Mouse (Mus musculus) macrophage (primary cell): ENCODE data around the gene Anln. TPM values are rescaled to one million over a fixed set of nuclear protein-coding genes. Genes with fewer than 3 reads are reported as not detected.

ENCODE experiments used
- H3K27ac ChIP-seq: fragments of 350-480 bp; formaldehyde crosslinking; 2 replicates; pipeline ENCODE4 v1.9.0; 2021
- H3K36me3 ChIP-seq: fragments of 350-480 bp; formaldehyde crosslinking; 2 replicates; pipeline ENCODE4 v1.9.0; 2021; ENCODE audit errors: inconsistent target
- H3K4me3 ChIP-seq: fragments of 350-480 bp; formaldehyde crosslinking; 2 replicates; pipeline ENCODE4 v1.9.0; 2021; ENCODE audit errors: inconsistent target
- H3K79me2 ChIP-seq: fragments of 350-480 bp; formaldehyde crosslinking; 2 replicates; pipeline ENCODE4 v1.9.0; 2021; ENCODE audit errors: inconsistent target
- WGBS: methylation state at CpG from one replicate; pipeline ENCODE4 v1.1.7; 2026; ENCODE audit warnings: inconsistent platforms; ENCODE audit not compliant: missing documents; 5-methylcytosine and 5-hydroxymethylcytosine counted together
- polyA plus RNA-seq: library from polyadenylated mRNA; stranded (reverse); fragments of 250-400 nt; gene quantifications from 3 replicates; pipeline ENCODE4 v1.2.4, GENCODE M21; 2018; ENCODE audit warnings: inconsistent platforms
- total RNA-seq, 78 experiments: library from RNA; depleted of rRNA; stranded (reverse); fragments of 250-400 nt; gene quantifications; 1 replicate in 9 of 78; 2 replicates in 24 of 78; 3 replicates in 43 of 78; 4 replicates in 2 of 78; pipeline ENCODE4 v1.2.4; 2018; ENCODE audit warnings: inconsistent platforms in 56 of 78

The Anln gene
- 10 to 100 TPM in 5 of 26 experiments, 1 to 10 TPM in 20, under 1 TPM in 1; 0.43 to 26.8 (median 5.1) TPM for total RNA-seq (2018; cell fraction: chromatin; rRNA removed)
- total RNA-seq (2018; cell fraction: cytosol; rRNA removed), result 1 to 10 TPM in 22 of 26 experiments, under 1 TPM in 4; 0.56 to 7.0 (median 2.0) TPM
- 10 to 100 TPM in 1 of 26 experiments, 1 to 10 TPM in 22, under 1 TPM in 3; 0.83 to 21.4 (median 2.7) TPM for total RNA-seq (2018; cell fraction: nucleus; rRNA removed)
- 0.66 to 6.4 TPM (median 4.6 TPM) in 3 replicates for polyA plus RNA-seq

DNA sequence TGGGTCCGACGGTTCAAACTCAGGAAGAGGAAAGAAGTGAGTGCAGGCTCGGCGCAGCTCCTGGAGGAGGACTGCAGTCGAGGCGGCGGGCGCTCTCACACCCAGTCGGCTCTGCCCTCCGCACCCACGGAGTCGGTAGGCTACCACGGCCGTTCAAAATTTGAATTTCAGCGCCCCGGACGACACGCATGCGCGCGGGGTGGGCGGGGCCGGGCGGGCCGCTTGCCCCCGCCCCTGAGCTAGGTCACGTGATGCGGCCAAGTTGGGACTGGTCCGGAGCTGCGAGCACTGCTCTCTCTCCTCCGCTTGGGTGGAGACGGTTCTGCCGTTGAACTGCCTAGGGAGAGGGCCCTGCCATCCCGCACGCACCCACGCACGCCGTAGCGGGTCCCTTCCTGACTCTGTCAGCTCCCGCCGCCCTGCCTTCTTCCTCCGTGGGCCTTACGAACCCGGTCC, at the start of gene Anln:
TSS of gene Anln (minus strand) at position 168 of the 456 bp plus-strand sequence.
- WGBS, result 3% methylated on average over 44 of the region's 44 CpGs

DNA sequence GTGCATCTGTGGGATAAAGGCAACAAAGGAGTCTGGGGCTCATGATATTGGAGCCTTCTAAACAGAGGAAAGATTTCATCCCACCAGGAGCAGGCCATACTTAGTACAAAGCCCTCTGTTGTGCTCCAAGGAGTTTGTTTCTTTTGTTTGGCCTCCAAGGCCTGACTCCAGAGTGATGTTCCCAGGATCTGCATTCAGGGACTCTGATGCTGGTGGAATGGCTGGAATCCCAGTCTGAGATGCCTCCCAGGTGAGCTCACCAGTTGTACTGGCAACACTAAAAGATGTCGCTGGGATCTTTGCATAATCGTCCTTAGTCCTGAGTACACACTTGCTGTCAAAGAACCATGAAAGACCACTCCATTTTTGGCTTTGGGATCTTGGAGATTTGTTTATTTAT, 45.1 kb upstream of the Anln start:
- 91% methylated on average over 2 of the region's 2 CpGs for WGBS
- Histone ChIP-seq H3K36me3 (no peaks in the 10 kb centered on the region), H3K79me2 (no peaks in the 10 kb centered on the region), H3K27ac (no peak overlapping the region), H3K4me3 (no peak overlapping the region)

More for the DNA sequence above, at the start of gene Anln:
- peaks cover 46% of the 10 kb centered on the region for H3K79me2 ChIP-seq
- no peaks in the 10 kb centered on the region for H3K36me3 ChIP-seq
- H3K27ac ChIP-seq, result peak within 1 kb of the TSS; percentile 82
- peak within 1 kb of the TSS; percentile 72 for H3K4me3 ChIP-seq

DNA sequence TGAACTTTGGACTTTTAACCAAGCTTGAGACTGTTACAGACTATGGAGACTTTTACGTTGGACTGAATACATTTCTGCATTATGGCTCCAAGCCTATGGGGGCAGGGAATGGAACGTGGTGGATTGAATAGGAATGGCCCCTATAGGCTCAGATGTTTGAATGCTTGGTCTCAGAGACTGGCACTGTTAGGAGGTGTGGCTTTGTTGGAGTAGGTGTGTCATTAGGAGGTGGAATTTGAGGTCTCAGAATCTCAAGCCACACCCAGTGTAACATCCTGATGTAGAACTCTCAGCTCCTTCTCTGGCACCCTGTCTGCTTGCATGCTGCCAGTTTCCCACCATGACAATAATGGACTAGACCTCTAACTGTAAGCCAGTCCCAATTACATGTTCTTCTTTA, 44.2 kb upstream of the Anln start:
- H3K27ac ChIP-seq, result no peak overlapping the region
- no peaks in the 10 kb centered on the region for H3K79me2 ChIP-seq
- H3K4me3 ChIP-seq, result no peak overlapping the region
- 92% methylated on average over 2 of the region's 2 CpGs for WGBS
- no peaks in the 10 kb centered on the region for H3K36me3 ChIP-seq

DNA sequence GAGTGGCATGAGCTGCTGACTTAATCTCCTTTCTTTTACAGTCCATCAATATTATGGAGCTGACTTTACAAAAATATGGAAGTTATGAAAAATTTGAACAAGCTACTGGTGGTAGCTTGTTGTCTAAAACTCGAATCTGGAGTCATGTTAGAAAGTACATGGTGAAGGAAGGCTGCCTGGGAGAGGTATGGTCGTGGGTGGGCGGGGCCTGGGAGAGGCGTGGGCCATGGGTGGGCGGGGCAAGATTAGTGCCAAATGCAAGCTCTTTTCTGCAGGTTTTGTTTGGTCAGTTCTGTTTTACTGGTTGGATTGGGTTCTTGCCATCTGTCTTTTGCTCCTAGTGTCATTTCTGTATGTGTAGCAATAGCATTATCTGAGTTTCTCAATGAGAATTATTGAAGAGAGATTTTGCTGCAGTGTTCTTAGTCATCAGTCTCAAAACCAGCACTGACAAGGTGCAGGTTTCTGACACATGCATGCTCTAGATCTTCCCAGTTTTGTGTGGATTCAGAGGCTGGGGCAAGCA, 41.4 kb upstream of the Anln start:
- H3K79me2 ChIP-seq, result no peaks in the 10 kb centered on the region
- no peaks in the 10 kb centered on the region for H3K36me3 ChIP-seq
- no peak overlapping the region for H3K27ac ChIP-seq
- no peak overlapping the region for H3K4me3 ChIP-seq
- 30% methylated on average over 4 of the region's 5 CpGs for WGBS

DNA sequence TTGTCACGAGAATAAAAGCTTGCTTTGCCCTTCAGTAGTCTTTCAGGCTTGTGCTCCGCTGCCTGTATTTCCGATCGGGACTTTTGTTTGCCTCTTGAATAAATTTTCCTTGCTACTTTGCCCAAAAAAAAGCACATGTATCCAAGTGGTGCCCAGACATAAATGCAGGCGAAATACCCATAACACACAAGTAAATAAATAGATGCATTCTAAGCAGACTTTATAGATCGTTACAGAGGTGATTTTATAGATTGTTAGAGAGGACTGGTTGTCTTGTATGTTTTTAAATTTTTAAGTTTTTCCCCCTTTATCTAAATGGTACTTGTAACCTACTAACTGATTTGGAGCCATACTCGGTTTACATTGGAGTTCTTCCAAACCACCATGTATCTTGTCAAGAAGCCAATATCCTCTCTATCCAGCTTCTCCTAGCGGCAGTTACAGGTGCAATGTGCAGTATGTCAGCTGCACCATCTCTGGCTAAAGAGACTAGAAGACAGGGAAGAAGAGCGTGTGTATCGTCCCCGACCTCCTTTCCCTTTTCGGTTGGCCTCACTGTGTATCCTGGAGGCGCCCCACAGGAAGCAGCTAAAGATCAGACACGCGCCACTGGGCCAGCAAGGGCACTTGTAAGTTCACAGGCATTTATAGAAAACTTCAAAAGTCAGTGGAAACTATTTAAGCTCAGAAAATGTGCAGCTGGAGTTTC, 40.7 kb upstream of the Anln start:
- WGBS, result 48% methylated on average over 14 of the region's 15 CpGs
- Histone ChIP-seq H3K27ac (no peak overlapping the region), H3K36me3 (no peaks in the 10 kb centered on the region), H3K4me3 (no peak overlapping the region), H3K79me2 (no peaks in the 10 kb centered on the region)

DNA sequence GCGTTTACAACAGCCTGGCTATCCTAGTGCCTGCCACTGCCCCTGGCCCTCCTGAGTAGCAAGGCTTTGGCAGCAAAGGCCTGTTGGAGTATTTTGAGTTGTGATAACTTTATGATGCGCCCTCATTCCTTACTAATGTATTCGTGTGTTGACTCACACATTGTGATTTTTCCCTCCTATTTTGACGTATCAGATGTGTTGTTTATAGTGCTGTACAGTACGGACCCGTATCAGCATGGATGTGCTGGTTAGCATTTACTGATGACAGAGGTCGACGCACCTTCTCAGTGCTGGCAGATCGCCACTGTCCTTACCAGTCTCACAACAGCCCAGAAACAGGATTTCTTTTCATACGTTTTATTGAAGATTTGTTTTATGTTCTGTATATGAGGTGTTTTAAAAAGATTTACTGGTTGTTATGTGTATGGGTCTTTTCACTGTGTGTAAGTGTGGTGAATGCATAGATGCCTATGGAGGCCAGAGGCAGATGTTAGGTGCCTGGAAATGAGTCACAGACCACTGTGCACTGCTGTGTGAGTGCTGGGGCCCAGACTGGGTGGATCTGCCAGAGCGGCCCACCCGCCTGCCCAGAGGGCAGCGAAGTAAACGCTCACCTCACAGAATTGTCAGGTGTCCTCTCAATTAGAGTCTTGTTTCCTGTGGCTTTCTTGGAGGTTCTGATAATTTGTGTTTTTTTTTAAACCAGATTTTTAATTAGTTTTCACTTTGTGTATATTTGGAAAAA, 39.9 kb upstream of the Anln start:
- Histone ChIP-seq H3K79me2 (no peaks in the 10 kb centered on the region), H3K36me3 (no peaks in the 10 kb centered on the region), H3K27ac (no peak overlapping the region), H3K4me3 (no peak overlapping the region)
- WGBS, result 91% methylated on average over 14 of the region's 14 CpGs

DNA sequence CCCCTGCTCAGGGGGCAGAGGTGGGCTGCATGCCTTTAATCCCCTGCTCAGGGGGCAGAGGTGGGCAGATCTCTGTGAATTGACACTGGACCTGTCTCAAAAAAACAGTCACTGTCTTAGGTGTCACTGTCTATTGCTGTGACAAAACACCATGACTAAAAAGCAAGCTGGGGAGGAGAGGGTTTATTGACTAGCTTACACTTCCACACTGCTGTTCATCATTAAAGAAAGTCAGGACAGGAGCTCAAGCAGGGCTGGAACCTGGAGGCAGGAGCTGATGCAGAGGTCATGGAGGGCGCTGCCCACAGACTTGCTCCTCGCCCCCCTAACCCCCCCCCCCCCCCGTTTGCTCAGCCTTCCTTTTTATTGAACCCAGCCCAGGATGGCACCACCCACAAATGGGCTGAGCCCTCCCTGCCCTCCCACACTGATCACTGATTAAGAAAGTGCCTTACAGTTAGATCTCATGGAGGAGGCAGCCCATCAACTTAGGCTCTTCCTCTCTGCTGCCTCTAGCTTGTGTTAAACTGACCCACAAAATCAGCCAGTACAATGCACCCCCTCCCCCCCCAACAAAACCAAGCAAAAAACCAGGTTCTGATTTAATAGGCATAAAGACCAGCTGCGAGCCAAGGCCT, 39.2 kb upstream of the Anln start:
- 55% methylated on average over 4 of the region's 4 CpGs for WGBS
- no peak overlapping the region for H3K4me3 ChIP-seq
- H3K79me2 ChIP-seq, result no peaks in the 10 kb centered on the region
- no peak overlapping the region for H3K27ac ChIP-seq
- H3K36me3 ChIP-seq, result no peaks in the 10 kb centered on the region

DNA sequence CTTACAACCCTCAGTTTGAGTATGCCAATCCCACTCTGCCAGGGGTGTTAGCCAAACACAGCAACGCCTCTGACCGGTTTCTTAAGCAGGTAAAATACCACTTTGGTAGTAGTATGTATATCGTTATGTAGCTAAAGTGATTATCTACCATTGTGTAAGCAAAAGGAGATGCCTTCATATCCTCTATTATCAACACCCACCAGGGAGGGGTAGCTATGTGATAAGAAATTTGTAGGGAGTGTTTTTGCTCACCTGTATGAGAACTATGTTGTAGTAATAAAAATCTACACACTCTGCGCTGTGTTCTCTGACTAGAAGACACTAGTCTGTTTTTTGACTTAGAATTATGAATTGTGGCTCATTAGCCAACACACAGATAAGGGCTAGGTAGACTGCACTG, 35.7 kb upstream of the Anln start:
- Histone ChIP-seq H3K79me2 (no peaks in the 10 kb centered on the region), H3K27ac (no peak overlapping the region), H3K4me3 (no peak overlapping the region), H3K36me3 (no peaks in the 10 kb centered on the region)
- WGBS, result 95% methylated on average over 4 of the region's 4 CpGs

DNA sequence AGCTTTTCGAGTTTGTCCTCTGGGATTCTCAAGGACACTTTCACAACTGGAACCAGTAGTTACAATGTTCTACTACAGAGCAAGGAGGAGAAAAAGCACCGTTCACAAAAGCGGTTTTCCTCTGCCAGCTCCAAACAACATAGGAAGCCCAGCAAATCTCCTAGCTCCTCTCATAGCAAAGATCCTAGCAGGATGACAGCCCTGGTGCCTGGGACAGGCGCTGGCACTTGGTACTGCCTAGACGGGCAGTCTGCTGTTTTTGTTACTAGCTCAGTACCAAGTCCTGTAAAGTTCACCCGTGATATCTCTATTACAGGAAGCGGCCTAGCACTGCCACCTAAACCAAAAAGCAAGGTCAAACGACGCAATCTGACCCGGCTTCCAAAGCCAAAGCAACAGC, 35.2 kb upstream of the Anln start:
- Histone ChIP-seq H3K27ac (no peak overlapping the region), H3K36me3 (no peaks in the 10 kb centered on the region), H3K4me3 (no peak overlapping the region), H3K79me2 (no peaks in the 10 kb centered on the region)
- WGBS, result 82% methylated on average over 10 of the region's 10 CpGs

DNA sequence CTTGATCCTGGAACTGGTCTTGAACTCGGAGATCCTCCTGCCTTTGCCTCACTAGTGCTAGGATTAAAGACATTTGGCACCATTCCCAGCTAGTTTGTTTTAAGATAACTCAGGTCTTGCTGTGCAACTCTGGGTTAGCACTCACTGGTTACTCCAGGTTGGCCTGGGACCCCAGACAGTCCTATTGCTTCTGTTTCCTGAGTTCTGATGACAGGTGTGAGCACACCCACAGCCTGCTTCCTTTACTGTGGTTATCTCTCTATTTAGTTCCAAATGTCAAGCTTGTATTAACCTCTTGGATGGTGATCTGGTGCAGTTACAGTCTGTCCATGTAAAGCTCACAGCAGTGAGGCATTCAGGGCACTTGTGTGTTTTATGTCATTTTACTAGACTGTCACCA, 34.5 kb upstream of the Anln start:
- no peaks in the 10 kb centered on the region for H3K36me3 ChIP-seq
- H3K4me3 ChIP-seq, result no peak overlapping the region
- H3K27ac ChIP-seq, result no peak overlapping the region
- no peaks in the 10 kb centered on the region for H3K79me2 ChIP-seq
- 75% methylated on average over 1 of the region's 1 CpGs for WGBS

DNA sequence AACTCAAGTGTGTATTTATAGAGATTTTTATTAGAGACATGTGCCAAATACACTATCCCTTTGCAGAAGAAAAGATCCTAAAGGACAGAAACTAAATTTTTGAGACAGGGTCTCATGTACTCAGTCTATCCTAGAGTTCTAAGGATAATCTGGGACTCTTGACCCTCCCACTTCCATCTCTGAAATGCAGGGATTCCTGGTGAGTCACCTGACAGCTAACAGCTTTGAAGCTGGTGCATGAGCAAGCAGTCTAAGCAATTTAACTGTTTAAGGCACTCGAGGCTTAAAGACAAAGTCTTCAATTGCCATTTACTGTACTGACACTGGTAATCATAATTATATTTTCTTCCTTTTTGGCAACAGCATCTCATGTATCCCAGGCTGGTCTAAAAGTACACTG, 33.6 kb upstream of the Anln start:
- no peak overlapping the region for H3K4me3 ChIP-seq
- no peaks in the 10 kb centered on the region for H3K79me2 ChIP-seq
- H3K27ac ChIP-seq, result no peak overlapping the region
- 92% methylated on average over 1 of the region's 1 CpGs for WGBS
- H3K36me3 ChIP-seq, result no peaks in the 10 kb centered on the region

DNA sequence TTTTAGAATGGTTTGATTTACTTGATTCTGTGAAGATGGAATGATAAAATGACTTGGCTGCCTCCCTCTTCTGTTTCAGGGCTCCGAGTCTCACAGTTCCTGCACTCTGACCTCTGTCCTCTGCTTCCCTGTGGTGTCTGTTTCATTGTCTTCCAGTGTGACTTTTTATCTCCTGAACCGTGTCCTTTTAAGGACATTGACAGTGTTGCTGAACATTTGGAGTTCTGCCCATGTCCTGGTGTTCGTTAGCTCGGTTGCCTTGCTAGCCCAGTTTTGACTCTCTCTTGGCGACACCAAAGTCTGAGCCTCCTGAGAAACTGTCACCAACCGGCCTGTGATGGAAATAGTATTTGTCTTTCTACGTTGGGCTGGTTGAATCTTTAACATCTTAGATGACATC, 31.5 kb upstream of the Anln start:
- no peaks in the 10 kb centered on the region for H3K79me2 ChIP-seq
- no peak overlapping the region for H3K4me3 ChIP-seq
- H3K36me3 ChIP-seq, result no peaks in the 10 kb centered on the region
- no peak overlapping the region for H3K27ac ChIP-seq
- whole genome bisulfite sequencing, result 91% methylated on average over 6 of the region's 7 CpGs

DNA sequence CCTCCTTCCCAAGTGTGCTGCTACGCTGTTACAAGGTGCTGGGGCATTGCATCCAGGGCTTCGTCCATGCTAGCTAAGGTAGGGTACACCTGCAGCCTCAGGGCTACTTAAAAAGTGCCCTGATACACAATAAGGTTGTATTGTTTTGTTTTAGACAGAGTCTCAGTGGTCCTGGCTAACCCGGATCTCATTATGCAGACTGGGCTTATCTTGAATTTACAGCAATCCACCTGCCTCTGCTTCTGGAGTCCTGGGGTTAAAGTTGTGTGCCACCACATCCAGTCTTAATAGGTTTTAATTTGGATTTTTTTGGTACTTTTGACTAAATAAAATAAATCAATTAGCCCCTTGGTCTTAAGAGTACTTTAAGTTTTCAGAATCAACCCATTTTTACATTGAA, 30.9 kb upstream of the Anln start:
- Histone ChIP-seq H3K27ac (no peak overlapping the region), H3K79me2 (no peaks in the 10 kb centered on the region), H3K4me3 (no peak overlapping the region), H3K36me3 (no peaks in the 10 kb centered on the region)
- 97% methylated on average over 3 of the region's 3 CpGs for WGBS

DNA sequence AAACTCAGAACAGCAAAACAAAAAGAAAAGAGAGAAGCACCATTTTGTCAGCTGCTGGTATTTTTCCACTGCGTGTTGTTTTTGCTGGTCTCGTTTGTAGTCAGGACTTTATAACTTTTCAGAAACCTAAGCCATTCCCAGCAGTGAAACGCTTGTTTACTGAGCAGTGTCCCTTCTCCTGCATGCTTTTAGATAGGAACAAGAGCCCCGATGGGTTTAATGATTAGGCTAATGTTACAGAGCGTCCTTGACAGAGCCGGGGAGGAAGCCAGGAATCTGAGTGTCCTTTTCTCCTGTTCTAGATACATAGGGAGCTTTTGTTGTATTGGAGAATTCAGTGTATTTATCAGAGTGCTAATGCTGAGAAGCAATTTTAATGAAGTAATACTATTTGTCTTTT, 28.6 kb upstream of the Anln start:
- Histone ChIP-seq H3K36me3 (no peaks in the 10 kb centered on the region), H3K79me2 (no peaks in the 10 kb centered on the region), H3K27ac (no peak overlapping the region), H3K4me3 (no peak overlapping the region)
- 89% methylated on average over 6 of the region's 6 CpGs for WGBS
